Mouse (Mus musculus): ENCODE results near the gene Abcc4.

Gene Abcc4

GRCm38 (mm10) chr14:118712889-118713288 lies 6.9 kb upstream of the Abcc4 start:
- no peak for DNase-seq (ENCODE audit: low read depth in 2 of 2, low spot score in 2 of 2)

- no peak for DNase-seq (ENCODE audit: low read depth in 2 of 2, low spot score in 2 of 2)
Observed at GRCm38 (mm10) chr14:118710945-118711344, 4.9 kb upstream of the Abcc4 start.

DNA sequence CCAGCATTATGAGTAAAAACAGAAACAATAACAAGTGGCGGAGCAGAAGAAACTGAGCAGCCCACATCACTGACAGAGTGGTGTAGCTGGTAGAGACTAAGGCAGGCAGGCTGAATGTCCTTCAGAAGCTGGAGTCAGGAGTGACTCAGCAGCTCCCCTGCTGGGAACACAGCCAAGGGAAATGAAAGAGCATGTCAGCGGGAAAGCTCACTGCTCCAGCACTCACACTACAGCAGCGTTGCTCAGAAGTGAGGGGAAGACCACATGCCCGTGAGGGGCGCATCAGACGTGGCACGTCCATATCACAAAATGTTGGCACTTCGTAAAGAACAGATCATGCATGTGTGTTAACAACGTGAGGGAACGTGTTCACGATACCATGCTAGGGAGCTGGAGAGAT lies 3.7 kb upstream of the Abcc4 start:
- no peak for DNase-seq (ENCODE audit: low read depth in 2 of 2, low spot score in 2 of 2)

DNA sequence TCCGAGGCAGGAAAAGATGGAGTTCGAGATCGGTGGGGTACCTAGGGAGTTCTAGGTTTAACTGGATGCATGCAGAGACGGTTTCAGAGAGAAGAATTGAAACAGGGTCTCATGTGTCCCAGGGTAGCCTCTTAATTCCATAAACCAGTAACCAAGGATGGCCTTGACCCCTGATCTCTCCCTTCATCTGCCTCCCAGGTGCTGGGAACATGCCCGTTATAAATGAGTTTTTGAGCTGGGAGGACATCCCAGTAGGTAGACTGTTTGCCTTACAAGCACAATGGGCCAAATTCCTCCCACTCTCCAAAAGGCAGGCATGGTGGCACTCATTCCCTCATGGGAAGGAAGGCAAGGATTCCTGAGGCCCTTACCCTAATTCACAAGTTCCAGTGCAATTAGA lies 2.1 kb upstream of the Abcc4 start:
- DNase-seq (ENCODE audit: low read depth in 2 of 2, low spot score in 2 of 2): no peak

- no peak for DNase-seq (ENCODE audit: low read depth in 2 of 2, low spot score in 2 of 2)
Observed at GRCm38 (mm10) chr14:118706962-118707361, 943 bp upstream of the Abcc4 start.

GRCm38 (mm10) chr14:118705465-118705807 lies 583 bp downstream of the Abcc4 start:
- no peak for DNase-seq (ENCODE audit: low read depth in 2 of 2, low spot score in 2 of 2)

DNA sequence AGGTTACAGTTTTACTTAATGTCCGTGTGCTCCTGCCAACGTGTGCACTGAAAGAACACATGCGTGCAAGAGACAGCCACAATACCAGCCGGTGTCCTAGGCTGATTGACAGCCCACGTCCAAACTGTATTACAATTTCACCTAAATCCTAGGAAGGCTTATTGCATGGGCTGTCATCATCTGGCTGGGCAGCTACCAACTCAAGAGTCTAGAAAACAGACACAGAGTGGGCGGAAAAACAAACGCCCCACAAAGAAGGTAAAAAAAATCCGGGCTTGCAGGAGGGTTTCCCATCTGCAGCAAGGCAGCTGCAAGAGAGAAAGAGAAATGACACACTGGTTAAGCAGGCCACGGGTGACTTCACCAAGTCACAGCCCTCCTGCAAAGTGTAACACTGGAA lies 2.7 kb downstream of the Abcc4 start:
- DNase-seq (ENCODE audit: low read depth in 2 of 2, low spot score in 2 of 2): no peak

DNA sequence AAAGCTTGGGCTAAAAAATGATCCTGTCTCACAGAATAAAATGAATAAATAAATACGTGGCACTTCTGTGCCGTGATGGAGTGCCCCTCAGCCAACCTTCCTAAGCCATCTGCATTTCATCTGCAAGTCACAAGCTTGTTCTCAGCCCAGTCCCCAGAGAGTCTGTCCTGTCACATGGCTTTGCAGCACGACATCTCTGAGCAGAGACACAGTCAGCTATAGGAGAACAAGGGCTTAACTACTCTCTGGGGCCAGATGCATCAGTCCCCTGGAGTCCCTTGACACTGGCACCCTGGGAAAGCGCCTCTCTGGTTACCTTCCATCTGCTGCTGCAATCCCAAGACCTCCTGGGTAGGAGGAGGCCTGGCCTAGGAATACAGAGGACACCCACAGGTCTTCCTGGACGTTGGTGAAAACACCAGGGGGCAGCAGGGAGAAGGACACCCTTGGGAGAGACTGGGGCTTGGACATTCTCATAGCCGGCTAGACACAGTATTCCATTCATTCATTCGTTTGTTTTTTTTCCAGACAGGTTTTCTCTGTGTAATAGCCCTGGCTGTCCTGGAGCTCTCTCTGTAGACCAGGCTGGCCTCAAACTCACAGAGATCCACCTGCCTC lies 3.9 kb downstream of the Abcc4 start:
- no peak for DNase-seq (ENCODE audit: low read depth in 2 of 2, low spot score in 2 of 2)

DNA sequence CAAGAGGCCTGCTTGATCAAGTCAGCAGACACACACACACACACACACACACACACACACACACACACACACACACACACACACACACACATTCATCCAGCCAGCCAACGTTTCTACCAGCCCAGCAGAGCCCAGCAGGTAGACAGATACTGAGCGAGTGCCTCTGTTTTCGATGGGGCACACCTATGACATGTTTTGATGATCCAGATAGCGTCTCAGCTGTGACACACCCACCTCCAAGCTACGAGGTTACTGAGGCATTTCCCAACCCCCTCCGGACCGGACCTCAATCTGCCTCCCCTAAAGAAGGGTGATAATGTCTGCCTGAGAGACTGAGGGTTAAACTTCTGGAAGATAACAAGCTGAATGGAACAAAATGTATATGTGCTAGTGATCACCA lies 5.4 kb downstream of the Abcc4 start:
- no peak for DNase-seq (ENCODE audit: low read depth in 2 of 2, low spot score in 2 of 2)

DNA sequence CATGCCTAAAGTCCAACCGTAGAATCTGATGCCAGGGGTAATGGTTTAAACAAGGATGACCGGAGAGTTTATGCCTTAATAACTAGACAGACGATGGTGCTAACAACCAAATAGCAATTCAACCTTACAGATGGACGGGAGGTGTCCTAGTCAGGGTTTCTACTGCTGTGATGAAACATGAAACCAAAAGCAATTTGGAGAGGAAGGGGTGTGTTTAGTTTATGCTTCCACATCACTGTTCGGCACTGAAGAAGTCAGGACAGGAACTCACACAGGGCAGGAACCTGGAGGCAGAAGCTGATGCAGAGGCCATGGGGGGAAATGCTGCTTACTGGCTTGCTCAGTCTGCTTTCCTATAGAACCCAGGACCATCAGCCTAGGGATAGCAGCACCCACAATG lies 6.1 kb downstream of the Abcc4 start:
- DNase-seq (ENCODE audit: low read depth in 2 of 2, low spot score in 2 of 2): no peak

DNA sequence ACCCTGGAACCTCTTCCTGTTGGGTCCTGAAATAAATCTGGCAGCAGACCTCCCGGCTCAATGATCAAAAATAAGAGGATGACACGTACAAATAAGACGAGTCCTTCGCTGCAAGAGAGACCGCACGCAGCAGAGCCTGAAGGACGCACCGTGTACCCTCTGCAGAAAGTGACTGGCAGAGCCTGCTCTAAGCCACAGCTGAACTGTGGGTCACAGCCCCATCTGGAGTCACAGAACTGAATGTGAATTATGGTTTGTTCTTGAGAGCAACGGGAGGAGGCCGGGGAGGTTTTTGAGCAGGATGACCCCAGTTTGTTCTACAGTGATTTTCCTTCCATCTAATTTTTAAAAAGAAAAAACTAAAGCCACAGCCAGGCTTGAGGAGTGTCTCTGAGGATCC lies 6.5 kb downstream of the Abcc4 start:
- no peak for DNase-seq (ENCODE audit: low read depth in 2 of 2, low spot score in 2 of 2)

DNA sequence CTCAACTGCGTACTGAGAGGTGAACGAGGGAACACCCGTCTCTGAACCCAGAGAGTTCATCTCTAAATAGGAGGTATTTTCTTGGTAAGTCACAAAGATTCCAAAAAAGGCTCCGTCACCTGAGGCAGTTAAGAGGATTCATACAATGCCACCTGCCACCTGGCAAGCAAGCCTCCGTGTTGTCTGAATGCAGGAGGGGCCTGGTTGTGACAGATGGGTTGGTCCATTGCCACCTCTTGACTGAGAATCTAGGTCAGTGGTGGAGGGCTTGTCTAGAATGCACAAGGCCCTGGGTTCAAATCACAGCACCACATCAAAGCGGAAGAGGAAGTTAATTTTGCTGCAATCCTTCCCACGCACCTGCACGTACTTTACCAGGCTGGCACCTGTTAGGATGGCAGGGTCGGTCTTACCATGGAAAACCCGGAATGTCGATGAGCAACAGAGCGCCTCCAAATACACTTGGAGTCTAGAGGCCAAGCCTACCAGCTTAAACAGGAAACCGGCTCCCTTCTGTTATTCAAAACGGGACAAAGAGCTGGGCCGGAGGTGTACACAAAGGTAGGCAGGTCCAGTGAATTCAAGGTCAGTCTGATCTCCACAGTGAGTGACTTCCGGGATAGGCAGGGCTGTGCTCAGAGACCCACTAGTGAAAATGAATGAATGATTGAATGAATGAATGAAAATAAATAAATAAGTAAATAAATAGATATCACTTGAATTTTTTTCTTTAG lies 9.3 kb downstream of the Abcc4 start:
- no peak for DNase-seq (ENCODE audit: low read depth in 2 of 2, low spot score in 2 of 2)

DNA sequence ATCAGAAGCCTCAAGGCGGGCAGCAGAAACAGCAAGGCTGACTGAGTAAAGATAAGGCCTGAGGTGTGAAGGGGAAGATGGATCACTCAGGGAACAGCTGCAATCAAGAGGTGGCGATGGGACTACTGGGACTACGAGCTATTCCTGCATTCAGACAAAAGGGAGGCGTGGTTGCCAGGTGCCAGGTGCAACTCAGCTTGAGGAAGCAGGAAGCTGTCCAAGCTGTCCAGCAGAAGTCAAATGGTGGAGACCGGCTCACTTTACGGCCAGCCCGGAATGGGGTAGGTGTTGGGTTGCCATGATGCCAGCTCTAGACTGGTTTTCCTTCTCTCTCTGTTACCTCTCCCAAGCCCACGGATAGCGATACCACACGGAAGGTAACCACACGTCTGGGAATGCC lies 10.2 kb downstream of the Abcc4 start:
- DNase-seq (ENCODE audit: low read depth in 2 of 2, low spot score in 2 of 2): no peak

GRCm38 (mm10) chr14:118694321-118694720 lies 11.7 kb downstream of the Abcc4 start:
- DNase-seq (ENCODE audit: low read depth in 2 of 2, low spot score in 2 of 2): no peak

DNA sequence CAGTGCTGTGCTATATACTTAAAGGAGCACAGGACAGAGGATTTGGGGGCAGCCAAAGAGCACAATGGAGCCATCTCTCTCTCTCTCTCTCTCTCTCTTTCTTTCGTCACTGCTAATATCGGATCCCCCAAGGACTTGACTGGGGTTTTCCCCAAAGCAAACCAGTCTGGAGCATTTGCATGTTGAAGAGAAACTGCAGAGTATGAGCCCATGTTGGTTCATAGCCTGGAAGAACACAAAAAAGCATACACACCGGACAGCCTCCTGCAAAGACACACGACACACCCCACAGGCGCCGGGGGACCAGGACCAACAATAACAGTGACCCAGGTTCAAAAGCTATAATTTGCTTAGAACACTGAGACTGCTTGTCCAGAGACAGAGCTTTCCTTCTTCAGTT lies 14.1 kb downstream of the Abcc4 start:
- DNase-seq (ENCODE audit: low read depth in 2 of 2, low spot score in 2 of 2): no peak

GRCm38 (mm10) chr14:118691404-118691803 lies 14.6 kb downstream of the Abcc4 start:
- DNase-seq (ENCODE audit: low read depth in 2 of 2, low spot score in 2 of 2): no peak

DNA sequence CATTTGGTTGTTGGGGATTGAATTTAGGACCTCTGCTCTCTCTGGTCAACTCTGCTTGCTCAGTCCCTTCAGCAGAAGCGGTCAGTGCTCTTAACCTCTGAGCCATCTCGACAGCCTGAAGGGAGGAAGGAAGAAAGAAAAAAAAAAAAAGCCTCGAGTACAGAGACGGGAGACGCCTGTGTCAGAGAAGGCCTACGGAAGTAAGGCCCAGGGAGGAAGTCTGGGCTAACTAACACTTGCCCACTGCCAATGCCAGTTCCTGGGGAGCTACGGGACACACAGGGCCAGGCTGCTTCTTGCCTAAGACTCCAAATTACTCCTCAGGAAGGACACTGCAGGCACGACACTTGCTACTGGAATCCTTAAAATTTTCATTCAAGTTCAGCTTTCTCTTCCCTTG lies 15.1 kb downstream of the Abcc4 start:
- DNase-seq (ENCODE audit: low read depth in 2 of 2, low spot score in 2 of 2): no peak

GRCm38 (mm10) chr14:118690336-118690735 lies 15.7 kb downstream of the Abcc4 start:
- DNase-seq (ENCODE audit: low read depth in 2 of 2, low spot score in 2 of 2): no peak

- DNase-seq (ENCODE audit: low read depth in 2 of 2, low spot score in 2 of 2): no peak
Observed at GRCm38 (mm10) chr14:118688643-118689042, 17.4 kb downstream of the Abcc4 start.

GRCm38 (mm10) chr14:118686861-118687260 lies 19.2 kb downstream of the Abcc4 start:
- no peak for DNase-seq (ENCODE audit: low read depth in 2 of 2, low spot score in 2 of 2)

GRCm38 (mm10) chr14:118685572-118685971 lies 20.4 kb downstream of the Abcc4 start:
- no peak for DNase-seq (ENCODE audit: low read depth in 2 of 2, low spot score in 2 of 2)

- no peak for DNase-seq (ENCODE audit: low read depth in 2 of 2, low spot score in 2 of 2)
Observed at GRCm38 (mm10) chr14:118682339-118683034, 23.5 kb downstream of the Abcc4 start.

- peak in 1 of 2 experiments; percentile 32 for DNase-seq (ENCODE audit: low read depth in 2 of 2, low spot score in 2 of 2)
Observed at GRCm38 (mm10) chr14:118681087-118681486, 24.9 kb downstream of the Abcc4 start.

Data from CD8-positive naive resting alpha-beta T cell, adult 2 months (primary cell).